Mouse (Mus musculus): ENCODE results near the gene Wfs1. TPM values are rescaled to one million over a fixed set of nuclear protein-coding genes. Genes with fewer than 3 reads are reported as not detected.
"Not testable (repeated sequence)": the region's sequence is repeated elsewhere in the genome, so short reads cannot be mapped to it uniquely, and the experiment has no call there.

Gene Wfs1
- polyA plus RNA-seq, 1 experiment from 2014 or later: 10.9 TPM

GRCm38 (mm10) chr5:37010666-37011317, 21.8 kb upstream of the Wfs1 start:
- no peak for ATAC-seq (ENCODE audit: low FRiP score, low read depth)
- H3K4me1 ChIP-seq: no peaks in the 10 kb centered on the region
- no peaks in the 10 kb centered on the region for H3K36me3 ChIP-seq
- 81% methylated on average over 10 of the region's 10 CpGs for WGBS
- no peak overlapping the region for H3K4me3 ChIP-seq
- no peak overlapping the region for H3K27ac ChIP-seq
- H3K4me2 ChIP-seq (replicated peaks): no peak overlapping the region
- H3K9ac ChIP-seq: no peak overlapping the region
- peaks cover under 1% of the 10 kb centered on the region; the same call in 1 of the 2 replicates for H3K27me3 ChIP-seq
- H3K9me3 ChIP-seq: peaks cover 8% of the 10 kb centered on the region; the same call in 1 of the 2 replicates

GRCm38 (mm10) chr5:37009761-37010160, 20.8 kb upstream of the Wfs1 start:
- WGBS: 27% methylated on average over 13 of the region's 13 CpGs
- H3K9ac ChIP-seq; H3K4me2 ChIP-seq (replicated peaks); H3K9me3 ChIP-seq; H3K4me3 ChIP-seq; ATAC-seq (ENCODE audit: low FRiP score, low read depth); H3K27me3 ChIP-seq; H3K36me3 ChIP-seq; H3K4me1 ChIP-seq; H3K27ac ChIP-seq: not testable (repeated sequence)

- Histone ChIP-seq H3K9ac (no peak overlapping the region), H3K27ac (no peak overlapping the region), H3K4me2 (replicated peaks) (no peak overlapping the region), H3K4me3 (no peak overlapping the region), H3K36me3 (no peaks in the 10 kb centered on the region), H3K9me3 (no peaks in the 10 kb centered on the region), H3K27me3 (no peaks in the 10 kb centered on the region), H3K4me1 (no peaks in the 10 kb centered on the region)
- no peak for ATAC-seq (ENCODE audit: low FRiP score, low read depth)
- whole genome bisulfite sequencing: 54% methylated on average over 2 of the region's 2 CpGs
These were observed 13.0 kb upstream of the Wfs1 start for GRCm38 (mm10) chr5:37002001-37002400.

- no peaks in the 10 kb centered on the region for H3K36me3 ChIP-seq
- no peaks in the 10 kb centered on the region for H3K27me3 ChIP-seq
- no peak overlapping the region for H3K9ac ChIP-seq
- ATAC-seq (ENCODE audit: low FRiP score, low read depth): peak; percentile 54; the same call in 1 of the 2 replicates
- H3K27ac ChIP-seq: no peak overlapping the region
- H3K4me2 ChIP-seq (replicated peaks): no peak overlapping the region
- no peak overlapping the region for H3K4me3 ChIP-seq
- no peaks in the 10 kb centered on the region for H3K4me1 ChIP-seq
- H3K9me3 ChIP-seq: no peaks in the 10 kb centered on the region
- WGBS: 76% methylated on average over 9 of the region's 9 CpGs
These were observed 12.0 kb upstream of the Wfs1 start for GRCm38 (mm10) chr5:37001002-37001401.

GRCm38 (mm10) chr5:36997996-36998395, 9.0 kb upstream of the Wfs1 start:
- no peak overlapping the region for H3K4me2 ChIP-seq (replicated peaks)
- H3K9me3 ChIP-seq: no peaks in the 10 kb centered on the region
- no peaks in the 10 kb centered on the region for H3K27me3 ChIP-seq
- WGBS: 48% methylated on average over 5 of the region's 5 CpGs
- no peak overlapping the region for H3K27ac ChIP-seq
- H3K4me1 ChIP-seq: no peaks in the 10 kb centered on the region
- H3K4me3 ChIP-seq: no peak overlapping the region
- no peaks in the 10 kb centered on the region for H3K36me3 ChIP-seq
- no peak for ATAC-seq (ENCODE audit: low FRiP score, low read depth)
- no peak overlapping the region for H3K9ac ChIP-seq

DNA sequence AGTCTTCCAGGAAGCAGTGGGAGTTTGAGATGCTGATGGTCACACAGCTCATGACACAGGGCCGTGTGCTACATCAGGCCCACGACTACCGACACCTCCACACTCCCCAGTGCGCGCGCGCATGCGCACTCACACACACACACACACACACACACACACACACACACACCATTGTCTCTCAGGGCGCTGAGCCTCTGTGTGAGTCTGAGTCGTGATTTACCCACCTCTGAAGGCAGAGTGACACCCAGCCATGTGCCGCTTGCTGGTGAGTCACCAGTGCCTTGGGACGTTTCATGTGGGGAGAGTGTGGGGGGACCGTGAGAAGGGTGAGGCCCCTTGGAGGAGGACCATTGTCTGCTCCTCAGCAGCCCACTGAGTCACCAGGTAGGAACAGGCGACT, 7.4 kb upstream of the Wfs1 start:
- Histone ChIP-seq H3K4me1 (no peaks in the 10 kb centered on the region), H3K4me3 (no peak overlapping the region), H3K36me3 (no peaks in the 10 kb centered on the region), H3K27ac (no peak overlapping the region), H3K9me3 (no peaks in the 10 kb centered on the region), H3K9ac (no peak overlapping the region), H3K4me2 (replicated peaks) (no peak overlapping the region), H3K27me3 (no peaks in the 10 kb centered on the region)
- no peak for ATAC-seq (ENCODE audit: low FRiP score, low read depth)
- 85% methylated on average over 14 of the region's 14 CpGs for WGBS

DNA sequence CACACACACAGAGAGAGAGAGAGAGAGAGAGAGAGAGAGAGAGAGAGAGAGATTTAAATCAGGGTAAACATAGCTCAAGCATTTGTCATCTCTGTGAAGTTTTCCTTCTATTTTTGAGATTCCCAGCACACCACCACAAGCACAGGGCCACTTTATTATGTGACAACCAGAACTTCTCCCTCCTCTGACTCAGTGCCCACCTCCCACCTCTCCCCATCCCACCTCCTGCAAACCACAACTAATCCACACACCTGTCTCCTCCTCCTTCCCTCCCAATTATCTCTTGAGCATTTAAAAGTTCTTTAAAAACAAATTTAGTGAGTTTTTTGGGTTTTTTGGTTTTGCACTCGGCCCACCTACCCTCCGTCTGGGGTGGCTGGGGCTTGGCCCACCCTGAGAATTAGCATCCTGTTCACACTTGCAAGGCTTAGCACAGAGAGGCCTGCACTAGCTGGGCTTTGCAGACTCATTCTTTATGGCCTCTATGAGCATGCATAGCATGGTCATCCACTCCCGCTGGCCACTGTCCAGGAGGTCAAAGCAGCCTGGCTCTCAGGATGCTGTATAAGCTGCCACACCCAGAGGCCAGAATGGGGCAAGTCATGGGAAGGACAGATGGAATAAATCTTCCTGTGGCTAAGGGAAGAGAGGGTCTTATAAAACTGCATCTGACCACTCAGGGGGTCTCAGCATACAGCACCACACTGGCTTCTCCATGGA, 1.8 kb upstream of the Wfs1 start:
- no peak overlapping the region for H3K4me2 ChIP-seq (replicated peaks)
- 61% methylated on average over 3 of the region's 3 CpGs for WGBS
- no peak overlapping the region for H3K9ac ChIP-seq
- no peaks in the 10 kb centered on the region for H3K36me3 ChIP-seq
- ATAC-seq (ENCODE audit: low FRiP score, low read depth): no peak
- no peaks in the 10 kb centered on the region for H3K9me3 ChIP-seq
- peaks cover 5% of the 10 kb centered on the region for H3K27me3 ChIP-seq
- H3K27ac ChIP-seq: no peak overlapping the region
- H3K4me3 ChIP-seq: no peak overlapping the region
- peaks cover 11% of the 10 kb centered on the region; the same call in 1 of the 2 replicates for H3K4me1 ChIP-seq

DNA sequence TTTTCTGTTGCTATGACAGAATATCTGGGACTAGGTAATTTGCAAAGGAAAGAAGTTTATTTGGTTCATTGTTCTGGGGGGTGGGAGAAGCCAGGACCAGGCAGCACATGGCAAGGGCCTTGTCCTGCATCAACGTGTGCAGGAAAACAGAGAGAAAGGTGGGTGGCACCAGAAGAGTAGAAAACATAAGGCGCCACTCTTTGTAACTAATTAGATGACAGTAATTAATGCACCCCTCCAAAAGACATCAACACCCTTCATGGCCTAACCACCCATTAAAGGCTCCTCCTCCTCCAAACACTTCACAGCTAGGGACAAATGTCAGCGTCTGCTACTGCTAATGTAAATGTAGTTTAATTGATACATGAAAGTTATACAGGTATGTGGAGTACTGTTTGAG, 1.2 kb upstream of the Wfs1 start:
- Histone ChIP-seq H3K9ac (no peak overlapping the region), H3K4me2 (replicated peaks) (no peak overlapping the region), H3K27ac (no peak overlapping the region), H3K4me1 (peaks cover 11% of the 10 kb centered on the region; the same call in 1 of the 2 replicates), H3K27me3 (peaks cover 5% of the 10 kb centered on the region), H3K36me3 (no peaks in the 10 kb centered on the region), H3K9me3 (no peaks in the 10 kb centered on the region), H3K4me3 (no peak overlapping the region)
- 30% methylated on average over 3 of the region's 3 CpGs for WGBS
- ATAC-seq (ENCODE audit: low FRiP score, low read depth): no peak

- Histone ChIP-seq H3K27me3 (peaks cover 5% of the 10 kb centered on the region), H3K4me3 (peak overlapping the region; percentile 75; the same call in 1 of the 2 replicates), H3K9ac (no peak overlapping the region; the same call in 1 of the 2 replicates), H3K9me3 (no peaks in the 10 kb centered on the region), H3K36me3 (no peaks in the 10 kb centered on the region), H3K4me1 (peaks cover 11% of the 10 kb centered on the region; the same call in 1 of the 2 replicates), H3K27ac (no peak overlapping the region), H3K4me2 (replicated peaks) (peak overlapping the region; percentile 97)
- ATAC-seq (ENCODE audit: low FRiP score, low read depth): no peak
- WGBS: 13% methylated on average over 3 of the region's 3 CpGs
These were observed 596 bp upstream of the Wfs1 start for GRCm38 (mm10) chr5:36989625-36989977.

- peaks cover 11% of the 10 kb centered on the region; the same call in 1 of the 2 replicates for H3K4me1 ChIP-seq
- H3K36me3 ChIP-seq: no peaks in the 10 kb centered on the region
- H3K4me3 ChIP-seq: peak overlapping the region; percentile 75
- 9% methylated on average over 24 of the region's 24 CpGs for WGBS
- H3K27ac ChIP-seq: no peak overlapping the region
- H3K27me3 ChIP-seq: peaks cover 5% of the 10 kb centered on the region
- ATAC-seq (ENCODE audit: low FRiP score, low read depth): peak; percentile 26
- H3K4me2 ChIP-seq (replicated peaks): peak overlapping the region; percentile 97
- peak overlapping the region; percentile 85 for H3K9ac ChIP-seq
- no peaks in the 10 kb centered on the region for H3K9me3 ChIP-seq
These were observed 753 bp downstream of the Wfs1 start for GRCm38 (mm10) chr5:36988124-36988780.

GRCm38 (mm10) chr5:36986617-36987016, 2.4 kb downstream of the Wfs1 start:
- Histone ChIP-seq H3K27ac (no peak overlapping the region), H3K4me3 (no peak overlapping the region), H3K9ac (no peak overlapping the region), H3K4me2 (replicated peaks) (no peak overlapping the region), H3K36me3 (peaks cover 2% of the 10 kb centered on the region; the same call in 1 of the 2 replicates), H3K9me3 (no peaks in the 10 kb centered on the region), H3K27me3 (peaks cover 5% of the 10 kb centered on the region), H3K4me1 (peaks cover 11% of the 10 kb centered on the region; the same call in 1 of the 2 replicates)
- ATAC-seq (ENCODE audit: low FRiP score, low read depth): no peak
- WGBS: 84% methylated on average over 1 of the region's 1 CpGs

GRCm38 (mm10) chr5:36982271-36982670, 6.7 kb downstream of the Wfs1 start:
- H3K9me3 ChIP-seq: no peaks in the 10 kb centered on the region
- WGBS: 88% methylated on average over 4 of the region's 4 CpGs
- H3K4me3 ChIP-seq: no peak overlapping the region
- H3K36me3 ChIP-seq: peaks cover 12% of the 10 kb centered on the region
- no peaks in the 10 kb centered on the region for H3K27me3 ChIP-seq
- H3K4me2 ChIP-seq (replicated peaks): no peak overlapping the region
- no peaks in the 10 kb centered on the region for H3K4me1 ChIP-seq
- peak overlapping the region; percentile 8; the same call in 1 of the 2 replicates for H3K9ac ChIP-seq
- H3K27ac ChIP-seq: no peak overlapping the region
- no peak for ATAC-seq (ENCODE audit: low FRiP score, low read depth)

Measured in limb, embryonic 13.5 days (tissue).